Comparison of ENCODE assay signal across 8 mouse cellular contexts in the genomic region with DNA sequence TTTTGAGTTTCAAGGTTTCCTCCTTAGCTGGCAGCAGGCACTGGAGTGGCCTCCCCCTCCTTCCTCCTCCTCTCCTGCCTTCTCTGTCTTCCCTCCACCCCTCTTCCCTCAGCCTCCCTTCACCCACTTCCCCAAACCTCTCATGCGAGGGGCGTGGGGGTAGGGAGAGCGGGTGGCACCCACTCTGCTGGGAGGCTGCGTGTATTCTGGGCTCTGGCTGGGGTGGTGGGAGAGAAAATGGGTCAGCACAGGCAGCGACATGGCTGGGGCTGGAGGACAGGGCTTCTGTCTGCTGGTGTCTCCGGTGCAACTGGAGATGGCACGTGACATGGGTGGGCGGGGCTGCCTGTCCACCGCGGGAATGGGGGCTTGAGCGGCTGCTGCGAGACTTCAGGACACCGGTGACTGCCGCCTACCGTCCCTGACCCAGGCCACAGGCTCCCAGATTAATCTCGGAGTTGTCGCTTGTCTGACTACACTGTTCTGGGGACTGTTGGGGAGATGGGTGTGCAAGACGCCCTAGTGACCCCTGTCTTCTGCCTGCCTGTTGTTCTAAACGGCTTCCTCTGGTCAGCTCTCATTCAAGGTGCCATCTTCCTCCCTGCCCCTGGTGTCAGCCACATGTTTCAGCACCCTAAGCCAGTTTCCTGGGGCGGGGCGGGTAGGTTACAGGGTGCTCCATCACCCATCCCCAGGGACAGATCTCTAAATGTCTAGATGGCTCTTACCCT.
DNase-seq lines count a peak whose midpoint lies in the region; ATAC-seq and TF ChIP-seq lines count a peak whose summit lies in the region.

No protein-coding gene starts in this region.

- TF ChIP-seq POLR2A in brain, embryonic 14.5 days (IDR thresholded peaks at IDR 0.05; ENCODE audit: borderline replicate concordance, extremely low read depth, insufficient read depth, insufficient read length, poor library complexity, severe bottlenecking): no peak; the same call in 1 of the 2 replicates

- 6% methylated on average over 21 of the region's 21 CpGs for WGBS in forebrain, embryonic 16.5 days
- 5% methylated on average over 21 of the region's 21 CpGs for WGBS in hindbrain, embryonic 10.5 days
- 4% methylated on average over 20 of the region's 21 CpGs for WGBS in limb, embryonic 11.5 days
- WGBS in midbrain, embryonic 12.5 days: 7% methylated on average over 21 of the region's 21 CpGs

- peak overlapping the region; percentile 63 for H3K4me2 ChIP-seq in forebrain, embryonic 16.5 days (ENCODE audit: low read length)
- H3K4me2 ChIP-seq in limb, embryonic 11.5 days (ENCODE audit: low read depth, severe bottlenecking): peak overlapping the region; percentile 72
- peak overlapping the region; percentile 82 for H3K4me2 ChIP-seq in midbrain, embryonic 12.5 days (replicated peaks)

- DNase-seq in cerebellum, adult 8-10 months: no peak
- peak; percentile 86 for DNase-seq in brain, embryonic 14.5 days (ENCODE audit: low read depth)
- DNase-seq in hindbrain, embryonic 10.5 days (ENCODE audit: low spot score): peak; percentile 90
- DNase-seq in limb, embryonic 11.5 days (ENCODE audit: low spot score): peak; percentile 88
- peak; percentile 62 for DNase-seq in skeletal muscle tissue, adult 2 months (ENCODE audit: low read depth, low spot score)

- H3K9ac ChIP-seq in forebrain, embryonic 16.5 days (replicated peaks; ENCODE audit: low read depth, low read length): peak overlapping the region; percentile 62
- H3K9ac ChIP-seq in limb, embryonic 11.5 days (ENCODE audit: low read length): peak overlapping the region; percentile 63
- H3K9ac ChIP-seq in midbrain, embryonic 12.5 days (replicated peaks): peak overlapping the region; percentile 75

- peaks cover 22% of the 10 kb centered on the region for H3K4me1 ChIP-seq in forebrain, embryonic 16.5 days (replicated peaks; ENCODE audit: control insufficient read depth, insufficient read depth, low read length)
- H3K4me1 ChIP-seq in hindbrain, embryonic 10.5 days (replicated peaks): peaks cover 28% of the 10 kb centered on the region
- H3K4me1 ChIP-seq in limb, embryonic 11.5 days (ENCODE audit: control insufficient read depth, insufficient read depth, low read length): no peaks in the 10 kb centered on the region; the same call in 1 of the 2 replicates
- H3K4me1 ChIP-seq in midbrain, embryonic 12.5 days: peaks cover 13% of the 10 kb centered on the region

- no peaks in the 10 kb centered on the region for H3K27me3 ChIP-seq in forebrain, embryonic 16.5 days (replicated peaks; ENCODE audit: control insufficient read depth, insufficient read depth, low read length)
- H3K27me3 ChIP-seq in hindbrain, embryonic 10.5 days (ENCODE audit: insufficient read depth, poor library complexity, severe bottlenecking): no peaks in the 10 kb centered on the region
- no peaks in the 10 kb centered on the region for H3K27me3 ChIP-seq in limb, embryonic 11.5 days (ENCODE audit: control insufficient read depth, insufficient read depth, low read length)
- H3K27me3 ChIP-seq in midbrain, embryonic 12.5 days: peaks cover 3% of the 10 kb centered on the region; the same call in 1 of the 2 replicates

- no peak overlapping the region for H3K27ac ChIP-seq in forebrain, embryonic 16.5 days (ENCODE audit: low read length)
- H3K27ac ChIP-seq in hindbrain, embryonic 10.5 days: peak overlapping the region; percentile 96
- H3K27ac ChIP-seq in limb, embryonic 11.5 days (replicated peaks; ENCODE audit: low read depth, low read length): no peak overlapping the region
- peak overlapping the region; percentile 40; the same call in 1 of the 2 replicates for H3K27ac ChIP-seq in midbrain, embryonic 12.5 days (replicated peaks)

- H3K4me3 ChIP-seq in forebrain, embryonic 16.5 days (replicated peaks; ENCODE audit: low read length): peak overlapping the region; percentile 51
- peak overlapping the region; percentile 61 for H3K4me3 ChIP-seq in hindbrain, embryonic 10.5 days
- peak overlapping the region; percentile 36 for H3K4me3 ChIP-seq in limb, embryonic 11.5 days (ENCODE audit: low read depth, low read length)
- H3K4me3 ChIP-seq in midbrain, embryonic 12.5 days: peak overlapping the region; percentile 50

- H3K9me3 ChIP-seq in forebrain, embryonic 16.5 days (ENCODE audit: control insufficient read depth, low read length): no peaks in the 10 kb centered on the region
- H3K9me3 ChIP-seq in hindbrain, embryonic 10.5 days: no peaks in the 10 kb centered on the region
- no peaks in the 10 kb centered on the region for H3K9me3 ChIP-seq in limb, embryonic 11.5 days (ENCODE audit: control insufficient read depth, low read length)
- no peaks in the 10 kb centered on the region for H3K9me3 ChIP-seq in midbrain, embryonic 12.5 days

- ATAC-seq in cerebellum, adult (ENCODE audit: insufficient number of reproducible peaks, low FRiP score, low TSS enrichment): peak; percentile 56
- peak; percentile 78 for ATAC-seq in forebrain, embryonic 16.5 days
- ATAC-seq in limb, embryonic 11.5 days (ENCODE audit: insufficient number of reproducible peaks, low FRiP score, low TSS enrichment, low read depth): peak; percentile 88
- peak; percentile 95 for ATAC-seq in midbrain, embryonic 12.5 days (ENCODE audit: low FRiP score, low read depth)

- 0 out of 2 replicates have a peak, but pooled peaks have one; percentile 8 for TF ChIP-seq CTCF in brain, embryonic 14.5 days (IDR thresholded peaks at IDR 0.05; ENCODE audit: borderline replicate concordance, extremely low read depth, insufficient read depth, insufficient read length)

- H3K36me3 ChIP-seq in forebrain, embryonic 16.5 days (ENCODE audit: control insufficient read depth, insufficient read depth): no peaks in the 10 kb centered on the region
- H3K36me3 ChIP-seq in hindbrain, embryonic 10.5 days: no peaks in the 10 kb centered on the region
- H3K36me3 ChIP-seq in limb, embryonic 11.5 days (ENCODE audit: control insufficient read depth, insufficient read depth, low read length): no peaks in the 10 kb centered on the region
- no peaks in the 10 kb centered on the region for H3K36me3 ChIP-seq in midbrain, embryonic 12.5 days

Comparison
In these comparisons a context has a peak if more than half of its experiments do, and no peak if none do; other contexts are left out.
1. H3K27ac ChIP-seq: peak in hindbrain, embryonic 10.5 days (single experiment) and midbrain, embryonic 12.5 days (single experiment); none in forebrain, embryonic 16.5 days (single experiment) and limb, embryonic 11.5 days (single experiment).
2. Peak in every context shown above with its lines, with median percentiles within 50 percentile points of each other: ATAC-seq, H3K4me2 ChIP-seq, H3K4me3 ChIP-seq and H3K9ac ChIP-seq.